Mouse (Mus musculus) MN1 (cell line): ENCODE results near the gene Ap1g2.

Source experiments
- DNase-seq: peaks from one replicate; pipeline ENCODE4 v3.0.0-alpha.2; 2016; ENCODE audit warnings: low spot score

Ap1g2 gene

DNA sequence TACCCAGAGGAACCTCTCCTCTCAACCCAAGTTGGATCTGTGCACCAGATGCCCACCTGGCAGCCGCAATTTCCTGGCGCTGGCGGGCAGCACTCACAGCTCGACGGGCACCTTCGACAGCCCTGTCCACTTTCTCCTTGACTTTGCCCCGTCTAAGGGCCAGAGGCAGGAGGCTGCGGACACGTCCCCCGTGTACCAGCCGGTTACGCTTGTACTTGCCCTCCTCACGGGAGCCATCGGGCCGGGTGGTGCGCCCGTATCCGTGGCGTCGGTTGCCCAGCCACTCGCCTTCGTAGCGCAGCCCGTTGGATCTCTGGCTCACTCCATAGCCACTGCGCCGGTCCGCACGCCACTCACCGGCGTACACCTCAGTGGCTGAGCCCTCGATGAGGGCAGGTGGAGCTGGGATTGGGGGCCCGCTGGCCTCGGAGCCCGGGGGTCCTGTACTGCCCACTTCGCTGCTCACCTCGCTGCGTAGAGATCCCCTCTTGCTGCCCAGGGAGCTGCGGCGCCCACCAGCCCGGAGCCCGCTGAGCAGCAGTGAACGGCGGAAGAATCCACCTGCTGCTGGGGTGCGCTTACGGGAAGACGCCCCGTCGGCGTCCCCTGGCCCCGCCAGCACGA is 7.1 kb upstream of the Ap1g2 start:
- no peak for DNase-seq

DNA sequence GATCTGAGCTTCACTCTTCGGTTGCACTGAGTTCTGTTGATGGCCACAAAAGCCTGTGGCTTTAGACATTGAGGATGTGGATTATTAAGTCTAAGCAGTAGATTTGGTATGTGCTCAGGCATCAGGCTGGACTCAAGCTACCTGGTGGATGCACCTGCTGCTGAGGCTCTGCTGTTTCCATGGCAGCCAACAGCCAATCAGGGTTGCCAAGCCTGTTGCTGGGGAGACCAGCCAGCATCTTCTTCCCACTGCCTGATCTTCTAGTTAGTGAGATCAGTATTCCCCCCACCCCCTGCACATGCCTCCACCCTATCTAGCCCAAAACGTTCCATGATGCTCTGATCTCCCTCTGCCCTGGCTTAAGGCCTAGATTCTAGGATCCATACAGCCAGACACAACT is 5.3 kb upstream of the Ap1g2 start:
- DNase-seq = no peak

DNA sequence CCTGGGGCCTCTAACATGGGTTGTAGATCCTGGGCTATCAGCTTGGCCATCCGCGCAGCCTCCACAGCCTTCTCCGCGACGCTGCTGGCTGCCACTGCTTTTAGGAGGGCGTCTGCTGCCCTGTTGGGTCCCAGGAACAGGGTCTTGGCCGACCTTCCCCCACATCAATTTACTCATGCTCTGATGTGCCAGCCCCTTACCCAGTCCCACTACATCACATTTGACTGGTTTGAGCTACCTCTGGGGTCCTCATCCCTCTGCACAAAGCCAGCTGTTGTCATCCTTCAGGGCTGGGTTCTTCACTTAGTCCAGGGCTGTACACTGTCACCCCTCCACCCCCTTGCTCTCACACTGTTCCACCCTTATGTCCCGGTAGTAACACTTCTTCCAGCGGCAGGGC is 3.7 kb upstream of the Ap1g2 start:
- no peak for DNase-seq

DNA sequence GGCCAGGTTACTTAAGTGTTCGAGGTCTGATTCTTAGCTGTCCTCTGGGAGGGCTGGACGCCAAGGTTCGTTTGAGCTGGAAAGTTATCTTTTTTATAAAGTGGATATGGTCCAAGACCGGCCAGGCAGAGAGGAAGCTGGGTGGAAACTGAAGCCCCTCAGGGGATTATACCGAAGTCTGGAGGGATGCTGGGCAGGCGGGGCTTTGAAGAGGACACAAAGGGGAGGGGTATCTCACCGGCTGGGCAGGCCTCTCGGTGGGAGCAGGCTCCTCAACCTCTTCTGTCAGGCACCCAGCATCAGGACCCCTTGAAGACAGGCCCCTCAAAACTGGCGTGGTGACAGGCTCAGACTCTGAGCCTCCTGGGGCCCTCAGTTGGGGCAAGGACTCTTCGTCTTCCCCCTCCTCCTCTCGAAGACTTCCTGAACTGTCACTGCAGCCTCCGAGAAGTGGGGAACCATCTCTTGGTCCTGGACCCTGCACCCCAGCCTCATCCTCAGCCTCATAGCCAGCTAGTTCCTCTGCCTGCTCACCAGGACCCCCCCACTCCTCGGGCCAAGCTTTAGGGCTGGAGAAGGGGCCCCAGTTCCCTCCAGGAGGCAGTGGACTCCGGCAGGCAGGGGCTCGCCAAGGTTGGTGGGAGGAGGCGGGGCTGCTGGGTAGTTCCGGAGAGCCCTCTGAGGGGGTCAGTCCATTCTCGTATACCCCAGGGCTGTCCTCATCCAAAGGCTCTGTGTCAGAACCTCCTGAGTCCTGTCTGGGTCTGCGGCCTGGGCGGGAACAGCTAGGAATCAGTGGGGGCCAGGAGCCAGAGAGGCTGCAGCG is 2.9 kb upstream of the Ap1g2 start:
- DNase-seq = peak; percentile 66

DNA sequence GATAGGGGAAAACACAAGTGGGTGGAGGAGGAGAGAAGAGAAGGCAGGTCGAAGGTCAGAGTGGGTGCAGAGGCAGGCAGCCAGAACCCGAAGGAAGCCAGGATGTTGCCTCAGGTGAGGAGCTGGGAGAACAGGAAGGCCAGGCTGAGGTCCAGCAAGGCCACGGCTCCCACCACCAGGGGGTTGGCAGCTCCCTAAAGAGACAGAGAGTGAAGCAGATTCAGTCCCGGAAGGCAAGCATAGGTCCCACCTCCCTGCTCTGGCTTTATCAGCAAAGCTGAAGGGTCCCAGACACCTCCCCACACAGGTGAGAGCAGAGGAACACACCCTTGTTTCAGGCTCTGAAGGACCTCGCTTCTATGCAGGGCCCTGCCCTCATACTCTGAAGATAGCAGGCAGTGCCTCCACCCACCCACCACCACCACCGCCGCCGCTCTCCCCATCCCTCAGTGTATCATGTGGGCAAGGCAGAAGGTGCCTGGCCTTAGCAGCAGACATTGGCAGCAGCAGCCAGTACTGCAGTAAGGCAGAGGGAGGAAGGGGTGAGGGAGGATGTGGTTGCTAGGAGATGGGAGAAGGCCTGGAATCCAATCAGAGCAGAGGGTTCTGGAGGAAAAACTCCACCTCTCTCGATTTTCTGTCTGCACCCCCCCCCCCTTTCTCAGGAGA is 1.9 kb upstream of the Ap1g2 start:
- DNase-seq = peak; percentile 83

DNA sequence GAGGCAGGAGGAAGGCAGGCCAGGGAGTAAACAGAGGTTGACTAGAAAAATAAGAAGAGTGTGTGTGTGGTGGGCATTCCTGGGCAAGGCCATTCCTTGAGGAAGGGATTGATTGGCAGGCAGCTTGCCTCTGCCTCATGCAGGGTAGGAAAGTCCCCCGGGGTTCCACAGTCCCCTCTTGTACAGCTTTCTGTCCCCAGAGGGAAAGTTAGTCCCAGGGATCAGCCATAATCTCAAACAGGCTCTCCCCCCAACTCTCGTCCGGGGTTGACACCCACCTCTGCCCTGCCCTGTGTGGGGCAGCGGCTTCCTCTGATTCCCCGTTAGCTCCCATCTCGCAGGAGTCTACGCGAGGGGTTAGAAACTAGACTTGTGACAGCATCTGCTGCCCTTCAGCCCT is 597 bp upstream of the Ap1g2 start:
- DNase-seq = no peak

DNA sequence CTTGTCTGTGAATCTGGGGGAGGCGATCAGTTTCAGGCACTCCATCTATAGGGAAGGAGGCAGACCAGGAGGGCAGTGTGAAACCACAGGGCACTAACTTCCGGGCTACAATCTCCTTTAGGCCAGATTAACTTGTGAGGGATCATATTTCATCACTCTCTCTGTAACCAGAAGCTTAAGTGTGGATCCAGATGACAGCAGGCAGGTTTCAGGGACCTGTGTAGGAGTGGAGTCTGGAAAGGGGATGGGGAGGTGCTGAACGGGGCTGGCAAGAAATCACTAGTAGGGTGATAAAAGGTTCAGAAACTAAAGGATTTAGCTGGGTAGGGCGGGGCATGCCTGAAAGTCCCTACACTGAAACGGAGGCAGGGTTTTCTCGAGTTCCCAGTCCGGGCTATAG is 1.0 kb downstream of the Ap1g2 start:
- DNase-seq = no peak

DNA sequence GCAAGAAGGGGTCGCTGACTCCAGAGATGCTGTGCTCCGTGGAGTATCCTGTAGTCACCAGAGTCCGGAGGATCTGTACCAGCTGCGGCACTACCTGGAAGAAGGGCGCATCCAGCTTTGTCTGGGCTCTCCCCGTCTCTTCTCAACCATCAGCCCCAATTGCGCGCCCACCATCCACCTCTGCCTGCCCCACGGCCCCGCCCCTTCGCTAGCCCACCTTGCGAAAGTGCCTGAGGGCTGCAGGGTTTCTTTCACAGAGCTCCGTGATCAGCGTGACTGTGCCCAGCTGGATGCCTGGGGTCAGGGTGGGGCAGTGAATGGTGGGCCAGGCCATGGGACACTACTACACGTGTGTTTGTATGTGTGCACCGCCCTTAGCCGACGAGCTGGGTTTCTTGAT is 2.0 kb downstream of the Ap1g2 start:
- DNase-seq = no peak

DNA sequence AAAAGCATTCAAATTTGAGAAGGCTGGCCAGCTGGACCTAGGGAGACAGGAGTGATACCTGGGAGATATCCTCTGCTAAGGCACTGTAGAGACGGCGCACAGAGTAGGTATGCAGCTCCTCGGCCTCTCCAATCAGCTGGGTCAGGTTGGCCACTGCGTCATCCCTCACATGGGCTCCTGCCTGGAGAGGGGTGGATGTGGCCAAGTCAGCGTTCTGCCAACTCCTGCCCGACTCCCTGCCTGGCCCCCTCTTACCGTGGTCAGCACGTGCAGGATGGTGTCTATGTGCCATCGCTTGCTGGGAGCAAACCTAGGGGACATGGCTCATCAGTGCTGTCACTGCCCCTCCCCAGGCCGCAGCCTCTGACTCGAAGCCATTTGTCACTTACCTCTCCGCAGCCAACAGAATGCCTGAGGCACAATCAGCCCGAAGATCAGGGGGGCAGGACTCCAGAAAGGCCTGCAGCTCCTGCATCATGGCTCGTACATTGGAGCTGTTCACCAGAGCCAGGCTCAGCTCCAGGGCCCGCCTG is 4.1 kb downstream of the Ap1g2 start:
- DNase-seq = no peak

DNA sequence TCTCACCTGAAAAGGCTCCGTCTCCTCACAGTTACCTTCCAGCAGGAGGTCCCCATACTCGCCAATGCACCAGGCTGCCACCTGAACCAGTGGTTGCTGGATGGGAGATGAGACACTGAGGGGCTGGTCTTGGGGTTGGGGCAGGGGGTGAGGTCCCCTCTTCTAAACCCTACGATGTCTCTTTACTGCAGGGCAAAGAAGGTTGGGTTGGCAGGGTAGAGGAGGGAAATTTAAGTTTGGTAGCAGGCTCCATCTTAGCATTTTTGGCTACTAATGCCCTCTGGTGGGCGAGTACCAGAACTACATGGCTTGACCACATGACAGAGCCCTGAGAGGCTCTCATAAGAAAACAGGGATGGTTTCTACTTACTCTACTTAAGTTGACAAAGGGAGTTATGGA is 4.8 kb downstream of the Ap1g2 start:
- peak; percentile 75 for DNase-seq

GRCm38 (mm10) chr14:55098067-55098466 is 8.3 kb downstream of the Ap1g2 start:
- peak; percentile 62 for DNase-seq

DNA sequence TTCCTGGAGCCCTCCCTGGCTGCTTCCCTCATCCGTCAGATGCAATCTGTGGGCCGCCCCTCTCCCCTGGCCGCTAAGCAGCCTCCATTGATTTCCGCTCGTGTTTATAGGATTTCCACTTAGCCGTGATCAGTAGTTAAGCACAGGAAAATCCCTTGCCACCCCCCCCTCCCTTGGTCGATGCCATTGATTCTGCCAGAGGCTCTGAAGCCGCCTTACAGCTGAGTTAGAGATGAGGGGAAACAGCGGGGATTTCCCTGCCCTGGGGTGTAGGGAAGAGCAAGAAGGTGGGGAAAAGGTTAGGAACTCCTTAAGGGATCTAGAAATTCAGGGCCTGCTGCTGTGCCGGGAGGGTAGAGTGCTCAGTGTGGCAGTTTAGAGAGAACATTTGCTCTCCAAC is 8.7 kb downstream of the Ap1g2 start:
- DNase-seq = no peak

GRCm38 (mm10) chr14:55096573-55097087 is 9.8 kb downstream of the Ap1g2 start:
- DNase-seq = no peak

- no peak for DNase-seq
These were observed 10.7 kb downstream of the Ap1g2 start for GRCm38 (mm10) chr14:55095671-55096070.

DNA sequence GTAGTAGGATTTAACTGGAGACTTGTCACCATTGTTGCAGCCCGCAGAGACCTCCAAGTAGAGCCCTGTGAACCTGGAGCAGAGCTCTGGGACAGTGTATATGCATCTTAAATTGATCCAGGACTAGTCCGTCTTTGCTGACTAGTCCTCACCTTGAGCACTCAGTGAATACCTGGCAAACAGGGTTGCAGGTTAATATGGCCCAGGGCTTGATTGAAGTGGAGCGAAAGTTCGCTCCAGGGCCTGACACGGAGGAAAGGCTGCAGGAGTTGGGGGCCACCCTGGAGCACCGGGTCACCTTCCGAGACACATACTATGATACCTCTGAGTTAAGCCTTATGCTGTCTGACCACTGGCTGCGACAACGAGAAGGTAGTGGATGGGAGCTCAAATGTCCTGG is 11.1 kb downstream of the Ap1g2 start:
- DNase-seq = no peak

DNA sequence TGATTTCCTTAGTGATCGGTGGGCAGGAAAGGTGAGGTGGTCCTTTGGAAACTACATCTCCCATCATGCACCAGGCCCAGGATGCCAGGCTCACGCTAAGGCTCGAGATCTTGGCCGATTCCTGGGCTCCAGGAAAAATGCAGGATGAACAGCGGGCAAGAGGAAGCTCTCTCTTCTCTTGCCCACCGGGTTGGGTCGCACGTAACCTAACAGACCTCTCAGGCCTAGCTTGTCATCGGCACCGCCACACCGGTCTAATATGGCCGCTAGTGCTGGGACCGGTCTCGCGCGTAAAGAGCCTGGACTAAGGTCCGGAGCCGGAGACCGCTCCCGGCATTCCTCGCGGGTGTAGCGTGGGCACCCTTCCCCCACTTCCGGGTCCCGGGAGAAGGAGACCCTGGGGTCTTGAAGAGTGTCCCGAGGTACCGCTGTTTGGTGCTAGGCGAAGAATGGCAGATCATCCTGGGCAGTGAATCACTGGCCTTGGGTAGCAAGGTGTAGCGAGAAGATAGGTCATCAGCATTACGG is 11.6 kb downstream of the Ap1g2 start, which contains the start of gene Thtpa:
TSS of gene Thtpa (plus strand) at position 81 of the 528 bp plus-strand sequence.
- peak; percentile 79 for DNase-seq

- DNase-seq = no peak
These were observed 12.5 kb downstream of the Ap1g2 start for GRCm38 (mm10) chr14:55093927-55094326.

DNA sequence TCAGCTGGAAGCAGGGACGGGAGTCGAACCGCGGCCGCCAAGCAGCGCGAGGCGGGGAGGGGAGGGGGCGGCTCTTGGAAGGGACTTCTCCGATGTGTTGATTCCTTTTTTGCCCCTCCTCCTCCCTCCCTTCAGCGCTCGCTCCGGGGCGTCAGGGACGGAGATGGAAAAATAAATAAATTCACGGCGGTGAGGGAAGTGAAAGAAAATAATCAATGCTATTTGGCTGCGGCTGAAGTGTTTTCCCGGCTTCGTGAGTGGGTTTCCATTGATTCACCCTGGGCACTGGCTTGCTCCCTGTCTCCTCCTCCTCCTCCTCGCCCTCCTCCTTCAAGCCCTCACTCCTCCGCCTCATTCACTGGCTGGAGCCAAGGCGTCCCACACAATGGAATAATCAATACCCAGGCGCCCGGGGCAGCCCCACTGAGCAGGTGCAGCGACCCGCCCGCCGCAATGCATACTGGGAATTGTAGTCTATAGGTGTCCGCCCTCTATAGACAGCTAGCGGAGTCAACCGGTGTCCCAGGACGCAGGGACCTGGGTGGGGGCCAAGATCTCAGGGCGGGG is 14.3 kb downstream of the Ap1g2 start, which contains the start of gene Zfhx2:
TSS of gene Zfhx2 (minus strand) at position 314 of the 567 bp plus-strand sequence.
- peak; percentile 97 for DNase-seq

DNA sequence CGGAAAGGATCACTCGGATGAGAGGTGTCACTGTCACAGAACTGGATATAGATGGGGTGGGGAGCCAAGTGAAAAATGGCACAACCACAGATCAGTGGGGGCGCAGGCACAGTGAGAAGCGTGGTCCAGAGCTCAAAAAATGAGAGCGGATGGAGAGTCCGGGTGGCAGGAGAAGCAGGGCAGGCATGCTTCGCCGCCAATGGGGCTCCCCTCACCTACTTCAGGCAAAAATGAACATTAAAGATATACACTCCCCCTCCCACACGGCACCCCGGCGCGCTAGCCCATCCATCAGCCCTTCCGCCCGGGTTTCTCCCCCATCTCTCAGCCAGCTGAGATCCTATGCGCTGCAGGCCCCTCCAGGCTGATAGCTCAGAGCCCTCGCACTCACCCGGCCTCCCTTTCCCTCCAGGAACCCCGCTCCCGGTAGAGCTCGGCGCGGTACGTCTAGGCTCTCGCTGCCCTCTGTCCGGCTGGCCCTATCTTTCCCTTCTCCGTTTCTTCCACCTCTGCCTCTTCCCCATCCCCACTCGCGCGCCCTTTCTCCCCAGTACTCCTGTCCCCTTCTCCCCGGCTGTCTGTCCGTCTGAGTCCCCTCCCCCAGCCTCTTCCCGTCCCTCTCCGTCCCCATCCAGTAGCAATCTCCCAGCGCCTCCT is 15.1 kb downstream of the Ap1g2 start:
- DNase-seq = no peak

- peak; percentile 84 for DNase-seq
These were observed 17.0 kb downstream of the Ap1g2 start for GRCm38 (mm10) chr14:55089199-55089947.
